10 mouse cellular contexts compared by ENCODE assay signal in genomic region chr19:11911021-11911420, GRCm38 (mm10). TPM values are rescaled to one million over a fixed set of nuclear protein-coding genes. Genes with fewer than 3 reads are reported as not detected.
A peak's percentile ranks its signal among the peaks of the same experiment; 100 is the strongest.
DNase-seq lines count a peak whose midpoint lies in the region; ATAC-seq and TF ChIP-seq lines count a peak whose summit lies in the region.
"Had no signal": no experiment of that assay in that cellular context is flagged by ENCODE, and none has a peak within 500 bp of the region (broad histone marks: within the 10 kb centered on the region; RNA-seq: fewer than 3 reads in every experiment).

No protein-coding gene starts in this region.

- H3K27me3 ChIP-seq in liver, adult 2 months (ENCODE audit: control insufficient read depth, insufficient read depth, low read length), result no peaks in the 10 kb centered on the region
- H3K27me3 ChIP-seq in embryonic facial prominence, embryonic 13.5 days, result no peaks in the 10 kb centered on the region
- no peaks in the 10 kb centered on the region for H3K27me3 ChIP-seq in intestine, embryonic 16.5 days (replicated peaks; ENCODE audit: control insufficient read depth, insufficient read depth, low read length)
- no peaks in the 10 kb centered on the region for H3K27me3 ChIP-seq in neural tube, embryonic 12.5 days (replicated peaks)

- H3K4me3 ChIP-seq in liver, adult 2 months (ENCODE audit: insufficient read depth, low read depth, low read length), result peak overlapping the region; percentile 79; the same call in 1 of the 2 replicates
- H3K4me3 ChIP-seq in embryonic facial prominence, embryonic 13.5 days, result peak overlapping the region; percentile 84
- peak overlapping the region; percentile 69 for H3K4me3 ChIP-seq in intestine, embryonic 16.5 days (ENCODE audit: low read length)
- peak overlapping the region; percentile 83 for H3K4me3 ChIP-seq in neural tube, embryonic 12.5 days

- TF ChIP-seq CTCF in liver, adult 2 months (IDR thresholded peaks at IDR 0.05; ENCODE audit: low read depth, low read length), result no peak

- peak overlapping the region; percentile 85 for H3K27ac ChIP-seq in liver, adult 2 months (replicated peaks; ENCODE audit: insufficient read depth, low read depth, low read length)
- H3K27ac ChIP-seq in embryonic facial prominence, embryonic 13.5 days, result no peak overlapping the region
- H3K27ac ChIP-seq in intestine, embryonic 16.5 days (ENCODE audit: low read length), result no peak overlapping the region
- no peak overlapping the region for H3K27ac ChIP-seq in neural tube, embryonic 12.5 days

- DNase-seq in liver, adult 2 months (ENCODE audit: extremely low read depth, low read depth, low spot score), result peak; percentile 39
- DNase-seq in liver, result no peak
- DNase-seq in cerebellum, adult 11 months, result no peak
- DNase-seq in frontal cortex, postnatal 25 days (ENCODE audit: low spot score in 2 of 2), result no peak
- DNase-seq in embryo, embryonic 10 days (ENCODE audit: low spot score), result no peak

- H3K4me1 ChIP-seq in liver, adult 2 months (ENCODE audit: control insufficient read depth, insufficient read depth, low read length), result peaks cover 3% of the 10 kb centered on the region
- H3K4me1 ChIP-seq in embryonic facial prominence, embryonic 13.5 days, result peaks cover 14% of the 10 kb centered on the region
- peaks cover 9% of the 10 kb centered on the region; the same call in 1 of the 2 replicates for H3K4me1 ChIP-seq in intestine, embryonic 16.5 days (ENCODE audit: control insufficient read depth, insufficient read depth, low read length)
- H3K4me1 ChIP-seq in neural tube, embryonic 12.5 days, result peaks cover 13% of the 10 kb centered on the region

- 0 out of 2 replicates have a peak, but pooled peaks cover 4% of the 10 kb centered on the region for H3K36me3 ChIP-seq in liver, adult 2 months (ENCODE audit: control insufficient read depth, insufficient read depth, low read length)
- peaks cover 7% of the 10 kb centered on the region; the same call in 1 of the 2 replicates for H3K36me3 ChIP-seq in embryonic facial prominence, embryonic 13.5 days
- H3K36me3 ChIP-seq in intestine, embryonic 16.5 days (ENCODE audit: control insufficient read depth, insufficient read depth, low read length), result no peaks in the 10 kb centered on the region
- H3K36me3 ChIP-seq in neural tube, embryonic 12.5 days, result peaks cover 6% of the 10 kb centered on the region; the same call in 1 of the 2 replicates

- 52% methylated on average over 5 of the region's 5 CpGs for WGBS in liver, adult 2 months
- 88% methylated on average over 5 of the region's 5 CpGs for WGBS in embryonic facial prominence, embryonic 13.5 days
- WGBS in intestine, embryonic 16.5 days, result 89% methylated on average over 5 of the region's 5 CpGs
- WGBS in neural tube, embryonic 12.5 days, result 94% methylated on average over 5 of the region's 5 CpGs

- H3K4me2 ChIP-seq in embryonic facial prominence, embryonic 13.5 days, result peak overlapping the region; percentile 84
- peak overlapping the region; percentile 68 for H3K4me2 ChIP-seq in intestine, embryonic 16.5 days (ENCODE audit: low read depth, low read length)
- H3K4me2 ChIP-seq in neural tube, embryonic 12.5 days (replicated peaks), result peak overlapping the region; percentile 78

- peaks cover 7% of the 10 kb centered on the region; the same call in 1 of the 2 replicates for H3K79me2 ChIP-seq in liver, adult 2 months (ENCODE audit: control insufficient read depth, insufficient read depth, low read length)

- H3K9ac ChIP-seq in liver, adult 2 months (ENCODE audit: low read depth, low read length), result no peak overlapping the region
- H3K9ac ChIP-seq in embryonic facial prominence, embryonic 13.5 days, result peak overlapping the region; percentile 79; the same call in 1 of the 2 replicates
- peak overlapping the region; percentile 80; the same call in 1 of the 2 replicates for H3K9ac ChIP-seq in intestine, embryonic 16.5 days (ENCODE audit: low read depth, low read length)
- H3K9ac ChIP-seq in neural tube, embryonic 12.5 days, result no peak overlapping the region

- no peak for ATAC-seq in embryonic facial prominence, embryonic 13.5 days (ENCODE audit: insufficient number of reproducible peaks, insufficient read depth, low FRiP score, low TSS enrichment, low read depth)
- ATAC-seq in intestine, embryonic 16.5 days, result no peak
- no peak for ATAC-seq in neural tube, embryonic 12.5 days (ENCODE audit: low FRiP score, low read depth)

- no peak for TF ChIP-seq POLR2A in liver, adult 2 months (IDR thresholded peaks at IDR 0.05; ENCODE audit: extremely low read depth, insufficient read depth, low read length)

- no peaks in the 10 kb centered on the region for H3K9me3 ChIP-seq in embryonic facial prominence, embryonic 13.5 days
- H3K9me3 ChIP-seq in intestine, embryonic 16.5 days (ENCODE audit: control insufficient read depth, low read length), result no peaks in the 10 kb centered on the region
- no peaks in the 10 kb centered on the region for H3K9me3 ChIP-seq in neural tube, embryonic 12.5 days

RNA-seq across cellular contexts. Expression of gene Patl1, which starts 1.2 kb away (rescaled TPM):
- total RNA-seq in liver, adult 2 months (2014; rRNA removed), result 2.8 and 4.4 TPM in 2 replicates
- polyA plus RNA-seq in liver, adult 2 months (2012; rRNA removed), result 7.9 and 8.1 TPM in 2 replicates
- 18.9 and 20.5 TPM in 2 replicates for polyA plus RNA-seq in embryonic facial prominence, embryonic 13.5 days (2015; fragmentation: Nextera tagmentation; extraction: Ambion mirVana)
- 17.3 and 18.8 TPM in 2 replicates for polyA plus RNA-seq in intestine, embryonic 16.5 days (2015; fragmentation: Nextera tagmentation; extraction: Ambion mirVana)
- 17.8 and 21.1 TPM in 2 replicates for polyA plus RNA-seq in neural tube, embryonic 12.5 days (2016; fragmentation: Nextera tagmentation; extraction: Ambion mirVana)

RNA-seq across cellular contexts. Expression of gene Olfr1420, which starts 24.7 kb away (rescaled TPM):
- not detected in 2 replicates for total RNA-seq in liver, adult 2 months (2014; rRNA removed)
- polyA plus RNA-seq in liver, adult 2 months (2012; rRNA removed), result not detected in 2 replicates
- polyA plus RNA-seq in embryonic facial prominence, embryonic 13.5 days (2015; fragmentation: Nextera tagmentation; extraction: Ambion mirVana), result 0.37 TPM in 1 of 2 replicates, not detected in the other
- not detected in 2 replicates for polyA plus RNA-seq in intestine, embryonic 16.5 days (2015; fragmentation: Nextera tagmentation; extraction: Ambion mirVana)
- not detected in 2 replicates for polyA plus RNA-seq in neural tube, embryonic 12.5 days (2016; fragmentation: Nextera tagmentation; extraction: Ambion mirVana)
- total RNA-seq: adrenal gland, postnatal 25 days; hematopoietic stem cell, adult 5-6 weeks had no signal

RNA-seq across cellular contexts. Expression of gene Olfr1419, which starts 36.1 kb away (rescaled TPM):
- not detected in 2 replicates for total RNA-seq in liver, adult 2 months (2014; rRNA removed)
- not detected in 2 replicates for polyA plus RNA-seq in liver, adult 2 months (2012; rRNA removed)
- not detected in 2 replicates for polyA plus RNA-seq in embryonic facial prominence, embryonic 13.5 days (2015; fragmentation: Nextera tagmentation; extraction: Ambion mirVana)
- polyA plus RNA-seq in intestine, embryonic 16.5 days (2015; fragmentation: Nextera tagmentation; extraction: Ambion mirVana), result not detected in 2 replicates
- not detected in 2 replicates for polyA plus RNA-seq in neural tube, embryonic 12.5 days (2016; fragmentation: Nextera tagmentation; extraction: Ambion mirVana)
- total RNA-seq: adrenal gland, postnatal 25 days; hematopoietic stem cell, adult 5-6 weeks had no signal

RNA-seq across cellular contexts. Expression of gene Olfr1418, which starts 50.2 kb away (rescaled TPM):
- total RNA-seq in liver, adult 2 months (2014; rRNA removed), result not detected in 2 replicates
- not detected in 2 replicates for polyA plus RNA-seq in liver, adult 2 months (2012; rRNA removed)
- not detected in 2 replicates for polyA plus RNA-seq in embryonic facial prominence, embryonic 13.5 days (2015; fragmentation: Nextera tagmentation; extraction: Ambion mirVana)
- not detected in 2 replicates for polyA plus RNA-seq in intestine, embryonic 16.5 days (2015; fragmentation: Nextera tagmentation; extraction: Ambion mirVana)
- polyA plus RNA-seq in neural tube, embryonic 12.5 days (2016; fragmentation: Nextera tagmentation; extraction: Ambion mirVana), result not detected in 2 replicates
- total RNA-seq: adrenal gland, postnatal 25 days; hematopoietic stem cell, adult 5-6 weeks had no signal

RNA-seq across cellular contexts. Expression of gene Osbp, which starts 54.7 kb away (rescaled TPM):
- 22.8 and 27.9 TPM in 2 replicates for total RNA-seq in liver, adult 2 months (2014; rRNA removed)
- polyA plus RNA-seq in liver, adult 2 months (2012; rRNA removed), result 13.4 and 14.1 TPM in 2 replicates
- 5.0 and 7.0 TPM in 2 replicates for polyA plus RNA-seq in embryonic facial prominence, embryonic 13.5 days (2015; fragmentation: Nextera tagmentation; extraction: Ambion mirVana)
- 3.3 and 3.8 TPM in 2 replicates for polyA plus RNA-seq in intestine, embryonic 16.5 days (2015; fragmentation: Nextera tagmentation; extraction: Ambion mirVana)
- polyA plus RNA-seq in neural tube, embryonic 12.5 days (2016; fragmentation: Nextera tagmentation; extraction: Ambion mirVana), result 5.1 TPM in 2 replicates

Comparison
In these comparisons a context has a peak if more than half of its experiments do, and no peak if none do; other contexts are left out.
1. H3K9ac ChIP-seq: peak in embryonic facial prominence, embryonic 13.5 days (single experiment) and intestine, embryonic 16.5 days (single experiment); none in liver, adult 2 months (single experiment) and neural tube, embryonic 12.5 days (single experiment).
2. Peak in every context shown above with its lines, with median percentiles within 50 percentile points of each other: H3K4me3 ChIP-seq and H3K4me2 ChIP-seq.